Mouse (Mus musculus) intestine, embryonic 16.5 days (tissue): ENCODE measurements around the gene Parp12. TPM values are rescaled to one million over a fixed set of nuclear protein-coding genes. Genes with fewer than 3 reads are reported as not detected.

Experiments used
- ATAC-seq: fragments of 200-750 bp; cut with Nextera tagmentation; 2 replicates; pipeline ENCODE4 v1.8.0; 2017; ENCODE audit warnings: moderate TSS enrichment, moderate library complexity
- H3K27ac ChIP-seq: fragments of 300-500 bp; sonication (generic); 2 replicates; pipeline ENCODE4 v1.5.1; 2014; ENCODE audit warnings: mild to moderate bottlenecking, low read length
- H3K27me3 ChIP-seq: fragments of 300-500 bp; sonication (generic); replicated peaks from 2 replicates; pipeline ENCODE4 v1.6.1; 2014; ENCODE audit warnings: low read length, control low read depth, mixed read lengths; ENCODE audit not compliant: control insufficient read depth, insufficient read depth
- H3K36me3 ChIP-seq: fragments of 300-500 bp; sonication (generic); 2 replicates; pipeline ENCODE4 v1.6.1; 2014; ENCODE audit warnings: low read length, control low read depth; ENCODE audit not compliant: control insufficient read depth, insufficient read depth
- H3K4me1 ChIP-seq: fragments of 300-500 bp; sonication (generic); 2 replicates; pipeline ENCODE4 v1.6.1; 2014; ENCODE audit warnings: low read length, control low read depth, mixed read lengths; ENCODE audit not compliant: control insufficient read depth, insufficient read depth
- H3K4me2 ChIP-seq: fragments of 300-500 bp; sonication (generic); 2 replicates; pipeline ENCODE4 v1.6.1; 2014; ENCODE audit warnings: low read depth, low read length, control low read depth
- H3K4me3 ChIP-seq: fragments of 300-500 bp; sonication (generic); 2 replicates; pipeline ENCODE4 v1.5.1; 2014; ENCODE audit warnings: mild to moderate bottlenecking, low read length
- H3K9ac ChIP-seq: fragments of 300-500 bp; sonication (generic); 2 replicates; pipeline ENCODE4 v1.6.1; 2014; ENCODE audit warnings: low read depth, low read length
- H3K9me3 ChIP-seq: fragments of 300-500 bp; sonication (generic); 2 replicates; pipeline ENCODE4 v1.6.1; 2016; ENCODE audit warnings: low read length, control low read depth; ENCODE audit not compliant: control insufficient read depth
- WGBS: fragments of 180-500 bp; shearing (Covaris S2); extraction: QIAGEN DNeasy Blood & Tissue Kit; methylation state at CpG from one replicate; pipeline ENCODE4 v1.1.7; 2014; 5-methylcytosine and 5-hydroxymethylcytosine counted together
- polyA plus RNA-seq: library from polyadenylated mRNA; unstranded; fragments of >200 nt; fragmentation: Nextera tagmentation; extraction: Ambion mirVana; gene quantifications from 2 replicates; pipeline ENCODE4 v1.2.1, GENCODE M21; 2015

Parp12 gene
- polyA plus RNA-seq = 6.2 and 7.7 TPM in 2 replicates

DNA sequence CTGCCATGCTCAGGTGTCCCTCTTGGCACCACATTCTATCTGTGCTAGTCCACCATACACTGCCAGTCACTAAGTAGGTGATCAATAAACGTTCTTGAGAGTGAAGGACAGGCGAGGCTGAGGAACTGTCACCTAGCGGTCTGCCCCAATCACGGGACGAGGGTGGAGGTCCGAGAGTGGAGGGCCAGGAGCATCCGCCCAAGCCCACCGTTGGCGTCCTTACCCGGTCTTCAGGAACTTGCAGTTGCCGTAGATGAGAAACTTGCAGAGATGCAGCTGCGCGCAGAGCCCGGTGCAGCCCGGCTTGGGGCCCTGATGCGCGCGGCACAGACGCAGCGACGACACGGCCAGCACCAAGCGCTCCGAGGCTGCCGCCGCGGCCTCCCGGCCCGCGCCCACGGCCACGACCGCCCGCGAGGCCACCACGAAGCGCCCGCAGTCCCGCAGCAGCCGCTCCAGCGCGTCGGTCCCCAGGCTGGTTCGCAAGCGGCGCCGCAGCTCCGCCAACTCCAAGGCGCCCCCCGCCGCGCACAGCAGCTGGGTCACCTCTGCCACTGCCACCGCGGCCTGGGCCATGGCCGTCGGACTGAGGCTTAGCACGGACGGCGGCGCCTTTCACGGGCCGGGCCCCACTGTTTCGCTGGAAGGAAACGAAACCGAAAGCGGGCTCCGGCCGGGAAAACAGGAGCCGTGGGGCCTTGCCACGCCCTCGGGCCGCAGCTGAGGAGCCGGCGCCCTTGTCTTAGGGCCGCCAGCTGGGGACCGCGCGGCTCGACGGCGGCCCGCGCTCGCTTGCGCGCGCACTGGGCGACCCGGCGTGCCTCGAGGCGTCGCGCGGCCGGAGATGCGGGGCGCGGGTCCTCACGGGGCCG is at the start of gene Parp12:
Gene Parp12, minus strand, starts transcription at position 766 of the 872 bp plus-strand sequence.
- Histone ChIP-seq H3K4me2 (peak within 1 kb of the TSS; percentile 86), H3K9ac (peak within 1 kb of the TSS; percentile 95), H3K27ac (peak within 1 kb of the TSS; percentile 65), H3K4me3 (peak within 1 kb of the TSS; percentile 90), H3K27me3 (no peaks in the 10 kb centered on the region), H3K9me3 (0 out of 2 replicates have a peak, but pooled peaks cover 6% of the 10 kb centered on the region), H3K4me1 (peaks cover 19% of the 10 kb centered on the region), H3K36me3 (0 out of 2 replicates have a peak, but pooled peaks cover 2% of the 10 kb centered on the region)
- 2% methylated on average over 100 of the region's 101 CpGs for whole genome bisulfite sequencing
- peak; percentile 91 for ATAC-seq

DNA sequence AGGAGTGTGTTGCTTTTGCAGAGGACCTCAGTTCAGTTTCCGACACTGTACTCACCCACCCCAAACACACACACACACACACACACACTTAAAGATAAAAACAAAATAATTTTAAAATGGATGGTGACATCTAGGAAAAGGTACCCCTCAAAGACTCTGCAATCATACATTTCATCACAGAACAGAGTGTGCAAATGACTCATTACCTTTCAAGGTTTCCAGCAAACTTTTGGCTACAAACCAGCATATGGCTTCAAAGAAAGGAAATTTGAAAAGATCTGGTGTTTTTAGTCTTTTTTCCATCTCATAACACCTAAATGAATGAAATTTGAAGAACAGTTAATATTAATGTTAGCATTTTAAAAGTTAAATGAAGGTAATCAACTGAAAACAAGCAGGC is 46.7 kb upstream of the Parp12 start:
- Histone ChIP-seq H3K4me1 (no peaks in the 10 kb centered on the region), H3K27me3 (no peaks in the 10 kb centered on the region), H3K9me3 (no peaks in the 10 kb centered on the region), H3K36me3 (no peaks in the 10 kb centered on the region; the same call in 1 of the 2 replicates), H3K4me2 (no peak overlapping the region), H3K27ac (no peak overlapping the region), H3K9ac (no peak overlapping the region), H3K4me3 (no peak overlapping the region)
- ATAC-seq = no peak
- 91% methylated on average over 1 of the region's 1 CpGs for WGBS

DNA sequence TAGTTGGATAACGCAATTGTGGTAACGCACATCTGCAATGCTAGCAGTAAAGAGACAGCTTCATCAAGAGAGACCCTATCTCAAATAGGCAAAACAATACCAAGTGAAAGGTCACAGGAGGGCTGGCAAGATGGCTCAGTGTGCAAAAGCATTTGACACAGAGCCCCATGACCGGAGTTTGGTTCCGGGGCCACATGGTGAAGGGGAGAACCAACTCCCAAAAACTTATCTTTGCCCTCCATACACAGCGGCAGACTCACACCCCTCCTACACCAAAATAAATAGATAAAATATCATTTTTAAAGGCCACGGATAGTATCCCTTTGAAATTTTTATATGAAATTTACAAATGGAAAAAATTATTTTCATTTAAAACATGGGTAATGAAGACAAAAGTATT is 43.8 kb upstream of the Parp12 start:
- no peaks in the 10 kb centered on the region; the same call in 1 of the 2 replicates for H3K36me3 ChIP-seq
- no peak overlapping the region for H3K4me2 ChIP-seq
- no peak overlapping the region for H3K4me3 ChIP-seq
- H3K4me1 ChIP-seq = no peaks in the 10 kb centered on the region
- 92% methylated on average over 6 of the region's 6 CpGs for WGBS
- H3K27me3 ChIP-seq = no peaks in the 10 kb centered on the region
- H3K9me3 ChIP-seq = no peaks in the 10 kb centered on the region
- no peak overlapping the region for H3K9ac ChIP-seq
- no peak overlapping the region for H3K27ac ChIP-seq
- no peak for ATAC-seq

DNA sequence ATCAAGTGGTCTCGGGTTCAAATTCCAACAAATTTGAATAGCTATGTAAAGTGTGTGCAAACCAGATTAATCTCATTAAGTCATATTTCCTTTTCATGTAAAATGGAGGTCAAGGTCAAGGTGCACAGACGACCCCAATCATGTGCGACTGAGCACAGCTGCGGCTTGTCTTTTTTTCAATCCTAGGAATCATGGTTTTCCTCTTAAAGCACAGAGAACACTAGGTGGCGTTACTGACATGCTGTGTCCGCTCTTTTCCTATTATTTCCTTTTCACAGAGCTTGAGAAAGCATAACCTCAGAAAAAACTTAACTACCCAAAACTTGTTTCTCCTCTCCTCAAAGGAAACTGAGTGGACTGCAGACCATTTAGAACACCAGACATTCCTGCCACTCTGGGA is 27.9 kb upstream of the Parp12 start:
- no peak overlapping the region for H3K27ac ChIP-seq
- no peak overlapping the region for H3K4me3 ChIP-seq
- H3K4me1 ChIP-seq = no peaks in the 10 kb centered on the region
- no peaks in the 10 kb centered on the region for H3K27me3 ChIP-seq
- 55% methylated on average over 6 of the region's 6 CpGs for WGBS
- H3K9ac ChIP-seq = no peak overlapping the region
- no peak overlapping the region for H3K4me2 ChIP-seq
- no peaks in the 10 kb centered on the region for H3K9me3 ChIP-seq
- ATAC-seq = no peak
- peaks cover 7% of the 10 kb centered on the region for H3K36me3 ChIP-seq

DNA sequence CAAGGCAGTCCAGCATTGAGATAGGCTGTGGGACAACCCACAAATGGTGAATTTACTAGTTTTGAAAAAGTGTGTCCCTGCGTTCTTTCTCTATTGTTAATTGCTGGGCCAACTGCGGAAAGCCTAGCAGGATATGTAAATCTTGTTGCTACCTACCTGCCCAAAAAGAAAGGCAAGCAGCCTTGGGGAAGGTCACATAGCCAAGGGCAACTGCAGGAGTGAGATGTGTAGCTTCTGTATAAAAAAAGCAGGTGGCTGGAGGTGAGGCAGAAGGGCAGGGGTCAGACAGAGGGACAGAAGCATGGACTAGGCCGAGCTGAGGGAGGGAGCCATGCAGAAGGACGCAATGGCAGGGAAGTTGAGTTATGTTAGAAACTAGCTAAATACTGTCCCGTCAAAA is 14.4 kb upstream of the Parp12 start:
- no peaks in the 10 kb centered on the region for H3K9me3 ChIP-seq
- H3K27ac ChIP-seq = no peak overlapping the region
- 73% methylated on average over 5 of the region's 5 CpGs for WGBS
- H3K36me3 ChIP-seq = 0 out of 2 replicates have a peak, but pooled peaks cover 3% of the 10 kb centered on the region
- H3K9ac ChIP-seq = no peak overlapping the region
- H3K4me3 ChIP-seq = no peak overlapping the region
- ATAC-seq = no peak
- no peaks in the 10 kb centered on the region for H3K27me3 ChIP-seq
- H3K4me1 ChIP-seq = no peaks in the 10 kb centered on the region
- H3K4me2 ChIP-seq = no peak overlapping the region

DNA sequence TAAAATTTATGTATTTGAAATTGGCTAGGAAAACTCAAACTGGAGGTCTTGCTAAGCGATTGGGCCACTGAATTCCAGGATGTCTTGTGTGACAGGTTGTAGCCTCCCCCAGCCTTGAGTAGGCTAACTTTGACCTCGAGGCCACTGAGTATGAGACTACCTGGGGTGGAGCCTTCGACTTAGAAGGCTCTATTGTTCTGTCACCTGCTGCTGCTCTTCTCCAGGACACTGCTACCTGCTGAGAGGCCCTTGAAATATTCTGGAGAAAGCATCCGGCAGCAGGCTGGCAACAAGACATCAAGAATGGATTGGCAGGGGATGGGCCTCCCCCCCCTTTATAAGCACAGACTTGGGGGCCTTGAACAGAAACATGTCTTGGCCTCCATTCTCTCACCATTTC is 13.3 kb upstream of the Parp12 start:
- no peak for ATAC-seq
- 42% methylated on average over 4 of the region's 4 CpGs for WGBS
- H3K9me3 ChIP-seq = no peaks in the 10 kb centered on the region

DNA sequence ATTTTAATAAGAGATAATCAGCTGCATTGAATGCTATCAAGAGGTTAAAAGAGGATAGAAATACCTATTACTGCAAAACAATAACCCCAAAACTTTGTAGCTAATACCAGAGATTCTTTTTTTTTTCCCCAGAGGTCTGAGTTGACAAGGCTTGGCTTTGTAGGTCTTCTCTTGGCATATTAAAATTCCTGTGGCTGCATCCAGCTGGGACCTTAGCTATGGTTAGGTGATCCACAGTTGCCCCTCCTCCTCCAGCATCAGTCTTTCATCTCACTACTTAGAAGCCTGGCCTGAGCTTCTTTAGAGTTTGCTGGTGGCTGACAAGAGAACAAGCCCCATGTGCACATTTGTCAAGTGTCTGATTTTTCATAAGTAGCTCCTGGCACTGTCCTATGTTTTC is 6.6 kb upstream of the Parp12 start:
- no peaks in the 10 kb centered on the region for H3K27me3 ChIP-seq
- H3K36me3 ChIP-seq = no peaks in the 10 kb centered on the region
- no peak overlapping the region for H3K9ac ChIP-seq
- H3K4me1 ChIP-seq = no peaks in the 10 kb centered on the region
- H3K9me3 ChIP-seq = no peaks in the 10 kb centered on the region
- no peak overlapping the region for H3K4me2 ChIP-seq
- H3K27ac ChIP-seq = no peak overlapping the region
- ATAC-seq = no peak
- no peak overlapping the region for H3K4me3 ChIP-seq

More for the DNA sequence above, 13.3 kb upstream of the Parp12 start:
- Histone ChIP-seq H3K4me3 (no peak overlapping the region), H3K9ac (no peak overlapping the region), H3K36me3 (0 out of 2 replicates have a peak, but pooled peaks cover 3% of the 10 kb centered on the region), H3K4me1 (no peaks in the 10 kb centered on the region), H3K4me2 (no peak overlapping the region), H3K27ac (no peak overlapping the region), H3K27me3 (no peaks in the 10 kb centered on the region)

DNA sequence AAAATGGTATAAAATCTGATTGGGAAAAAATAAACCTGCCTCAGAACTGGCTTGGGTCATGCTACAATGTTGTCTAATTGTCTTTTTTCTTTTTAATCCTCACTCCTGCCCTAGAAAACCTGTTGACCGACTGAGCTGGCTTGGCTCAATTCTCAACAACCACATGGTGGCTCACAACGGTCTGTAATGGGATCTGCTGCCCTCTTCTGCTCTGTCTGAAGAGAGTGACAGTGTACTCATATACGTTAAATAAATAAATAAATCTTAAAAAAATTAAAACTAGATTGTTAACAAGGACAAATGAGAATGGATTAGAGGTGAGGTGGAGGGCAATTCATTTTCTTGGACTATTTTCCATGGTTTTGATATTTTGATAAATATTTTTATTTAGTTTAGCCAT is 2.5 kb upstream of the Parp12 start:
- H3K4me3 ChIP-seq = no peak overlapping the region
- H3K36me3 ChIP-seq = 0 out of 2 replicates have a peak, but pooled peaks cover 2% of the 10 kb centered on the region
- H3K27ac ChIP-seq = no peak overlapping the region
- H3K4me1 ChIP-seq = peaks cover 17% of the 10 kb centered on the region
- WGBS = 45% methylated on average over 3 of the region's 3 CpGs
- no peak overlapping the region for H3K9ac ChIP-seq
- no peak overlapping the region for H3K4me2 ChIP-seq
- H3K9me3 ChIP-seq = 0 out of 2 replicates have a peak, but pooled peaks cover 6% of the 10 kb centered on the region
- no peak for ATAC-seq
- no peaks in the 10 kb centered on the region for H3K27me3 ChIP-seq

DNA sequence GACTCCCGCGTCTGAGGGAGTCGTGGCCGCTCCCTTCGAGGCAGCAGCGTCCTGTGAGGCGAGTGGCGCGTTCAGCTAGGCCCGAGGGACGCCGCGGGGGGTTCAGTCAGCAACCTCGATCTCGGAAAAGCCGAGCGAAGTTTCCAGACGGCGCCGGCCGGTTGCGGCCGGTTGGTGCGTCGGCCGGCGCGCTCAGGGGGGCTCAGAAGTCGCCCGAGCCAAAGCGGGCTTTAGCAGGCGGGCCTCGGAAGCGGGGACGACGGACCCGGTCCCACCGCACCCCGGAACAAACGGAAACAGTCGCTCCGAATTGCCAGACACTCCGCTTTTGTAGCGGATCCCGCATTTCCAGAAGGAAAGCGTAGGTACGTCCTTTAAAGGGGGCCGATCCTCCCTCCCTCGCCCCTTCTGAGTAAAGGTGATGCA is 320 bp upstream of the Parp12 start:
- Histone ChIP-seq H3K4me3 (peak overlapping the region; percentile 90), H3K9me3 (0 out of 2 replicates have a peak, but pooled peaks cover 6% of the 10 kb centered on the region), H3K27me3 (no peaks in the 10 kb centered on the region), H3K4me2 (peak overlapping the region; percentile 86), H3K27ac (peak overlapping the region; percentile 65), H3K4me1 (peaks cover 19% of the 10 kb centered on the region), H3K36me3 (0 out of 2 replicates have a peak, but pooled peaks cover 2% of the 10 kb centered on the region), H3K9ac (peak overlapping the region; percentile 95)
- WGBS = 12% methylated on average over 49 of the region's 49 CpGs
- ATAC-seq = peak; percentile 19; the same call in 1 of the 2 replicates
